Mouse (Mus musculus) ES-E14 (cell line): ENCODE measurements around the gene Fnip1. TPM values are rescaled to one million over a fixed set of nuclear protein-coding genes. Genes with fewer than 3 reads are reported as not detected.

Experiments
- DNase-seq: peaks from one replicate; pipeline ENCODE4 v3.0.0-alpha.2; 2013; ENCODE audit warnings: low read depth, low spot score
- H3K27ac ChIP-seq: 2 replicates; pipeline ENCODE4 v1.5.1; 2012; ENCODE audit warnings: low read depth, mild to moderate bottlenecking, low read length, moderate library complexity, mixed read lengths; ENCODE audit not compliant: poor library complexity, insufficient read depth, severe bottlenecking
- H3K36me3 ChIP-seq: 2 replicates; pipeline ENCODE4 v1.6.1; 2012; ENCODE audit warnings: mild to moderate bottlenecking, low read length, moderate library complexity, mixed read lengths; ENCODE audit not compliant: control insufficient read depth, poor library complexity, insufficient read depth, severe bottlenecking
- H3K4me1 ChIP-seq, 2 experiments: fragments of 150-350 bp in 1 of 2; sonication (generic) in 1 of 2; 2 replicates each; pipeline ENCODE4 v1.6.1; 2012; ENCODE audit warnings: low read length in 2 of 2, mild to moderate bottlenecking in 1 of 2, mixed read lengths in 1 of 2; ENCODE audit not compliant: control insufficient read depth in 2 of 2, insufficient read depth in 2 of 2, poor library complexity in 1 of 2
- H3K4me3 ChIP-seq, 2 experiments: fragments of 150-350 bp in 1 of 2; sonication (generic) in 1 of 2; 2 replicates each; pipeline ENCODE4 v1.5.1; 2012; ENCODE audit warnings: low read length in 2 of 2, low read depth in 1 of 2, mild to moderate bottlenecking in 1 of 2, mixed read lengths in 1 of 2; ENCODE audit not compliant: insufficient read depth in 1 of 2, poor library complexity in 1 of 2, severe bottlenecking in 1 of 2
- H3K9ac ChIP-seq: 2 replicates; pipeline ENCODE4 v1.6.1; 2012; ENCODE audit warnings: low read depth, mild to moderate bottlenecking, low read length, mixed read lengths; ENCODE audit not compliant: poor library complexity, insufficient read depth, severe bottlenecking
- H3K9me3 ChIP-seq: fragments of 150-350 bp; sonication (generic); 2 replicates; pipeline ENCODE4 v1.6.1; 2012; ENCODE audit warnings: low read depth, mild to moderate bottlenecking, low read length; ENCODE audit not compliant: control insufficient read depth, insufficient read depth
- CHD2 ChIP-seq: IDR thresholded peaks from 2 replicates; pipeline ENCODE4 v1.6.1; 2014; ENCODE audit warnings: mild to moderate bottlenecking, low read depth, low read length, inconsistent platforms
- HCFC1 ChIP-seq: IDR thresholded peaks from 2 replicates; pipeline ENCODE4 v1.6.1; 2012; ENCODE audit warnings: low read length, inconsistent platforms, borderline replicate concordance; ENCODE audit not compliant: insufficient read depth
- MAFK ChIP-seq: IDR thresholded peaks from 2 replicates; pipeline ENCODE4 v1.6.1; 2014; ENCODE audit warnings: mild to moderate bottlenecking, low read depth, low read length, inconsistent platforms; ENCODE audit not compliant: insufficient read depth
- ZC3H11A ChIP-seq: IDR thresholded peaks from 2 replicates; pipeline ENCODE4 v1.6.1; 2012; ENCODE audit warnings: low read depth, mild to moderate bottlenecking, inconsistent platforms, low read length, borderline replicate concordance
- ZNF384 ChIP-seq: IDR thresholded peaks from 2 replicates; pipeline ENCODE4 v1.6.1; 2012; ENCODE audit warnings: low read depth, low read length, inconsistent platforms
- in situ Hi-C, 2 experiments: fragments of 600-800 bp; cut with MboI; formaldehyde crosslinking; loops; one replicate each; pipeline ENCODE4 v1.15.1; 2025; ENCODE audit warnings: low sequenced_read_pairs in 2 of 2, inconsistent platforms in 1 of 2; ENCODE audit not compliant: unreplicated experiment in 2 of 2
- total RNA-seq: library from RNA; depleted of rRNA; stranded (reverse); fragments of 300-350 nt; gene quantifications from 2 replicates; pipeline ENCODE4 v1.2.3, GENCODE M21; 2012

The Fnip1 gene
- total RNA-seq, 1 experiment, result 13.9 TPM

- H3K4me3 ChIP-seq, result no peak overlapping the region
- H3K9me3 ChIP-seq, result no peaks in the 10 kb centered on the region
- H3K27ac ChIP-seq, result no peak overlapping the region
- in situ Hi-C loops, result no loop called here
- no peak overlapping the region for H3K9ac ChIP-seq
- H3K36me3 ChIP-seq, result no peaks in the 10 kb centered on the region
- TF ChIP-seq ZNF384 (no peak), ZC3H11A (peak; percentile 51; the same call in 1 of the 2 replicates)
- peak; percentile 59 for DNase-seq
- peaks cover 0 to 2% of the 10 kb centered on the region in 2 experiments; a peak in 1 of 4 replicates for H3K4me1 ChIP-seq
Measured at GRCm38 (mm10) chr11:54534871-54535270, 96.9 kb downstream of the Fnip1 start.

DNA sequence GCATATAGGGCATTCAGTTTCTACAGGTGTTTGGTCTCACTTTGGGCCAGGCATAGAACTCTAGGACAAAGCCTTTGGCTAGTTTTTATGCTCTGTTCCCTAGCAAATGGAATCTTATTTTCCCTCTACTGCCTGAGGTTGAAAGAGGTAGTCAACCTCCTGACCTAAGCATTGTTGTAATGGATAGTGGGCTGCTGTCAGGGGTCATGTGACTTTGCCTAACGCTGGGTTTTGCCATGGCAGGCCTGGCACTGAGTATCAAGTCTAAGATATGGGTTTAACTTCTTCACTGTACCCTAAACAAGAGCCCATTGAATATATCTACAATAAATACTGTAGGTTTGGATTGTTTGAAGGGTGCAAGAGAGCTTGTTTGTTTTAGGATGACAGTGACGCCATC lies 101.0 kb downstream of the Fnip1 start:
- no peak for DNase-seq
- no peak overlapping the region for H3K4me3 ChIP-seq
- peaks cover 0 to 2% of the 10 kb centered on the region in 2 experiments; a peak in 1 of 4 replicates for H3K4me1 ChIP-seq
- H3K9me3 ChIP-seq, result no peaks in the 10 kb centered on the region
- H3K9ac ChIP-seq, result no peak overlapping the region
- in situ Hi-C loops, result no loop called here
- TF ChIP-seq MAFK (no peak), HCFC1 (no peak), CHD2 (no peak), ZNF384 (no peak), ZC3H11A (no peak)
- H3K36me3 ChIP-seq, result no peaks in the 10 kb centered on the region
- H3K27ac ChIP-seq, result no peak overlapping the region

- DNase-seq, result no peak
- Histone ChIP-seq H3K4me1 (peaks cover 0 to 2% of the 10 kb centered on the region in 2 experiments; a peak in 1 of 4 replicates), H3K4me3 (no peak overlapping the region), H3K9ac (no peak overlapping the region), H3K27ac (no peak overlapping the region), H3K9me3 (no peaks in the 10 kb centered on the region), H3K36me3 (no peaks in the 10 kb centered on the region)
- TF ChIP-seq CHD2 (no peak), ZNF384 (no peak), MAFK (no peak), HCFC1 (no peak), ZC3H11A (no peak)
- in situ Hi-C loops, result no loop called here
Measured at GRCm38 (mm10) chr11:54539486-54539885, 101.5 kb downstream of the Fnip1 start.

DNA sequence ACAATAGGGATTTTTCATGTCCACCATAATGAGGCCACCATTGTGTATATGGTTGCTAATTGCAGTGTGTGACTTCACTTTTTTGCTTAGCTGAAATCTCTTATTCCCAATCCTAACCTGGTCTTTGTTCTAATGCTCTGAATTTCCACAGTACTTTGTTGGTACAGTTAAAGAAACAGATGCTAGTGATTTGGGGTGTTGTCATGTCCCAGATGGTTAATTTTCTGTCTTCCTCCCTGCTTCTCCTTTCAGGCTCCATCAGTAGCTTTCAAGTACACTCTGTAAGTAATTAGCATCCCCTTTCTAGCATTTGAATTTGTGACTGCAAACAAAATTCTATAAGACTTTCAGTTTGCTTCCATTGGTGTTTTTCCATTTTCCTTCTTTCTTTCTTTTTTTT lies 102.3 kb downstream of the Fnip1 start:
- TF ChIP-seq HCFC1 (no peak), ZNF384 (no peak), CHD2 (no peak), MAFK (no peak)
- H3K9me3 ChIP-seq, result no peaks in the 10 kb centered on the region
- H3K4me1 ChIP-seq, result peaks cover 0 to 2% of the 10 kb centered on the region in 2 experiments; a peak in 1 of 4 replicates
- H3K9ac ChIP-seq, result no peak overlapping the region
- H3K27ac ChIP-seq, result no peak overlapping the region
- no peaks in the 10 kb centered on the region for H3K36me3 ChIP-seq
- H3K4me3 ChIP-seq, result no peak overlapping the region
- in situ Hi-C loops, result no loop called here
- no peak for DNase-seq

DNA sequence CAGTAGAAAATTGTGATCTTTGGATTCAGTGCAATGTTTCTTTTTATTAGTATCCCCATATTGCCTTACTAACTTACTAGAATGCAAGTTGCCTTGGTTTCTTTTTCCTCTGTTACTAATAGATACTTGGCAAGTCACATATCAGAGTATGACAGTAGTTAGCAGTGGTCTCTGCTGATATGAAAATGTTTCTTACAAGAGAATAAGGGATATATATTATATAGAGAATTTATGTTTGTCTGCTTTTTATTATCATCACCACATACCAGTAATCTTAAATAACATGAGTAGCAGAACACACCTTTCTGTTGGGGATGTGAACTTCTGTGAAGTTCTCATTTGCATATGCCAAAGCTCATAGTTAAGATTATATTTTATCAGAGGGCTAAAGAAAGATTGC lies 104.4 kb downstream of the Fnip1 start:
- Histone ChIP-seq H3K9me3 (no peaks in the 10 kb centered on the region), H3K27ac (no peak overlapping the region), H3K4me3 (no peak overlapping the region), H3K36me3 (no peaks in the 10 kb centered on the region), H3K4me1 (peaks cover 0 to 2% of the 10 kb centered on the region in 2 experiments; a peak in 1 of 4 replicates), H3K9ac (no peak overlapping the region)
- TF ChIP-seq CHD2 (no peak), MAFK (no peak), ZC3H11A (no peak), ZNF384 (no peak), HCFC1 (no peak)
- in situ Hi-C loops, result no loop called here
- DNase-seq, result no peak
